Mouse (Mus musculus): ENCODE measurements around the gene Zic1.

Gene Zic1

GRCm38 (mm10) chr9:91384693-91385560 is 19.3 kb upstream of the Zic1 start:
- no peak for DNase-seq (ENCODE audit: low read depth, low spot score)

- no peak for DNase-seq (ENCODE audit: low read depth, low spot score)
Measured at GRCm38 (mm10) chr9:91384136-91384500, 18.5 kb upstream of the Zic1 start.

DNA sequence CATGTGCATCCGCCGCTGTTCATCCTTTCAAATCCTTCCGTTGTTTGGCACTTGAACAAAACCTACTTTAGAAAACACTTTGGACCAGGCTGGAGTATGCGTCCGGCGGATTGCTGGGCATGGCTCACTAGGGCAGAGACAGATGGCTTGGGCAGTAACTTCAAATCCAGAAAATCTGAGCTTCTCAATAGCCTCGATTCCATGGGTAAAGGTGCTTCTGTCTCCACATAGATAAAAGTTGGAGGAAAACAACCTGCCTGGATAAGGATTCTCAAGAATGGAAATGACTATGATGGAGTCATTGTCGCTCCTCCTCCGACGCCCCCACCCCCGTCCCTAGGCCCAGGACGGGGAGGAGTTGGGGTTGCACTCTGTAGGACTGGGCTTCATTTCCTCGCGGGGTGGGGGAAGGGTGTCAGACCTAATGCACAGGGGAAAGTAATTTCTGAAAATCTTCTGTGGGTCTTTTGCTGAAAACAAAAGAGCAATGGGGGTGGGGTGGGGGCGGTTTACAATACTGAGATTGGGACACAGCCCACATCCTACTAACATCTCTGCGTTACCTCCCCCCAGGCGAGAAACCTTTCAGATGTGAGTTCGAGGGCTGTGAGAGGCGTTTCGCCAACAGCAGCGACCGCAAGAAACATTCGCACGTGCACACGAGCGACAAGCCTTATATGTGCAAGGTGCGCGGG is 18.0 kb upstream of the Zic1 start:
- DNase-seq (ENCODE audit: low read depth, low spot score), result no peak

DNA sequence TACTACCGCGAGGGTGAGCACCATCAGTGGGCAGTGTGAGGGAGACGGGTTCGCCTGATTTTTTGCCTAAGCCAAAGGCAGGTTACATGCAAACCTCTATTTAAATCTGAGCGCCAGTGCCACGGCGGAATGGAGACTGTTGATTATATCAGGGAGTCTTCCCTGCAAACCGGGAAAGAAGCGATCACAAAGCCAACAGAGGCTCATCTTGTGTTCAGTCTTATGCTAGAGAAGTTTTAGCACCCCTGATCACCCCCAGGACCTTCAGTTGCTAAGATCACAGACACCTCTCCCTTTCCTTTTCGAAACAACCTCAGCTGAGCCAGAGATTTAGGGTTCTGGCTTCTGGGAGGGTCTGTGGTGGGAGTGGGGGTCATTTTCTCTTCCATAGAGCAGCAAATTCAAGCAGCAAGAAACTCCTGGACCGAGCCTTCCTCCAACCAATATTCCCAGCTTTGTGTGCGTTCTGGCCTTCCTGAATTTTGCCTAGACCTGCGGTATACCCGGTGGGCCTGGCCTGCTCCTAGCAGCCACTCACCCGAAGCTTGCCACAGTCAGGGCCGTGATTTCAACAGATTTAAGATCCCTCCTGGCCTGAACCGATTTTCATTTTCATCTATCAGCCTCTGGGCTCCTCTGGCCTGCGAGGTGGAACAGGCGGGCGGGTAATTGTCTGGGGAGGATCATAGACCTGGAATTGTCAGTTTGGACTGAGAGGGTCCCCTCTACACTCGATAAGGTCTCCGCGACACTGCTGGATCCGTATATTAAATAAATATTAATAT is 17.1 kb upstream of the Zic1 start:
- no peak for DNase-seq (ENCODE audit: low read depth, low spot score)

DNA sequence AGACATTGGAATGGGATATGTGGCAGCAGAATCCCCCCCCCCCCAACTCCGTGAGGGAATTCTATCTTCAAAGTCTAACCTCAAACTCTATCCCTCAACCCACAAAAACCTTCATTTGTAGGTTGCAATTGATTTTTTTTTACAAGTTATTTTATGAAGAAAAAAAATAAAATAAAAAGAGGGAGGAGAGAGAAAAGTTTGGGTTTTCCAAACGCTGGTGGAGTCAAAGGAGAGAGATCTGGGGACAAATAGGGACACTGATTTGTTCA is 16.4 kb upstream of the Zic1 start:
- DNase-seq (ENCODE audit: low read depth, low spot score), result no peak

- no peak for DNase-seq (ENCODE audit: low read depth, low spot score)
Measured at GRCm38 (mm10) chr9:91381284-91382110, 15.9 kb upstream of the Zic1 start.

- DNase-seq (ENCODE audit: low read depth, low spot score), result no peak
Measured at GRCm38 (mm10) chr9:91380458-91380914, 14.9 kb upstream of the Zic1 start.

DNA sequence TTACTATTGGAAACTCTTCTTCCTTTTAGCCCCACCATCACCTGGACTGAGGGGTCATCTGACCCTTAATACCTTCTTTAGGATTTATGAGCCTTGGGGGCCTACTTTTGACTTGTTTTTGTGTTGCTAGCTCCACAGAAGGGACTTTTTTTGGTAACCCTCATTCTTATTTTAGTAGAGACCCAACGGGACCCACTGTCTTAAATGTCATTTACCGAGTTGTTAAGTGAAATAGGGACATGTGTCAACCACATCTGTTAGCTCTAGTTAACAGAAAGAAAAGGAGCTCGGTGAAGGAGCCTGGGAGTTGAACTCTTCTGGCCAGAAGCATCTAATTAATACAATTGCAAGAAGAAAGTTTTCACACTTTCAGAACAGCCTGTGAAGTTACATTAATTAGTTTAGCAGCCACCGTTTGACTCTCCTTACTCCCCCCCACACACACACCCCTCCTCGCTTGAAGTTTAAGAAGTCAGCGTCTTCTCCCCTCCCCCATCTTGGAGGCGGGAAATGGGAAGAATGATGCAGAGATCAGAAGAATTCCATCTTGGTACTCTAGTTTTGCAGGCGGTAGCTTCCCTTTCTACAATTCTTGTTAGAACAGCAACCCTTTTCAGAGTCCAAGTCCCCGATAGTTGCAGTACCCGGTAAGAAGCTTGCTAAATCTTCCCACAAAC is 14.3 kb upstream of the Zic1 start:
- DNase-seq (ENCODE audit: low read depth, low spot score), result no peak

- DNase-seq (ENCODE audit: low read depth, low spot score), result no peak
Measured at GRCm38 (mm10) chr9:91379300-91379635, 13.7 kb upstream of the Zic1 start.

GRCm38 (mm10) chr9:91378411-91379299 is 13.0 kb upstream of the Zic1 start:
- DNase-seq (ENCODE audit: low read depth, low spot score), result no peak

DNA sequence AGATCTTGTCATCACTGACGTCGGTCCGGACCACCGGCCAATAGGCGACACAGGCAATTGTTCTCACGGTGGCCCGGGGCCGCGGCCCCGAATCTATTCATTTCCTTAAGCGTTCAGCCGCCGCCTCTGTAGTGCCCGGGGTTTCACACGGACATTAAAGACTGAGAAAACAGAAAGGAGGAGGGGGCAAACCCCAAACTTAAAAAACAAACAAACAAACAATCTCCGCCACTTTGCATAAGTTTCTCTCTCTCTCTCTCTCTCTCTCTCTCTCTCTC is 12.2 kb upstream of the Zic1 start:
- no peak for DNase-seq (ENCODE audit: low read depth, low spot score)

DNA sequence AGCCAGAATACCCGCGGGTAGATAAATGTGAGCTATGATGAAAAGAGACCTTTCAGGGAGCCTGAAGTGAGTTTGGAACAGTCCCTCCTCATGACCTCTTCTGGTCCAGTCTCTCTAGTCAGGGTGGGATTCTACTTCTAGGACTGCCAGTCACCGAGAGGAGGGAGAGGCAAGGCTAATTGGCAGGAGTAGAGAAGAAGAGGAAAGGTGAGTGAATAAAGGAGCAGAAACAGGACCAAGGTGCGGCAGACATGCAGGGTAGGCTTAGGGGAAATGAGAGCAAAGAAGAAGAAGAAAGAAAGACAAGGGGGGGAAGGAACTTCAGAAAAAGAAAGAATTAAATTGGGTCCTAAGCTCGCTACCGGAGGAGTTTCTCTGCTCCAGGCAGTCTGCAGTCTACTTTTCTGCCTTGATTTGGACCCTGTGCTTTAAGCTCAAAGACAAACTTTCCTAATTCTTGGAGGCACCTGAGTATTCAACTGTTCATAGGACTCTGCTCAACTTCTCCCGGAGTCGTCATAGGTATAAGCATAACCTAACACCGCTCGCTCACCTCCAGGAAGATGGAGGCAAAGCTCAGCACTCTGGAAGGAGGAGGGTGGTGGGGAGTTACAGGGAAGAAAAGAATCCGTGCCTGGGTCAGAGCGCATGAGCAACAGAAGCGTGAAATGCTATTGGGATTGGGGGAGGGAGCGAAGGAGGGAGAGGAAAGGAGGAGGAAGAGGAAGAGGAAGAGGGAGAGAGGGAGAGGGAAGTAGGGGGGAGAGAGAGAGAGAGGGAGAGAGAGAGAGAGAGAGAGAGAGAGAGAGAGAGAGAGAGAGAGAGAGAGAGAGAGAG is 11.6 kb upstream of the Zic1 start:
- DNase-seq (ENCODE audit: low read depth, low spot score), result no peak

DNA sequence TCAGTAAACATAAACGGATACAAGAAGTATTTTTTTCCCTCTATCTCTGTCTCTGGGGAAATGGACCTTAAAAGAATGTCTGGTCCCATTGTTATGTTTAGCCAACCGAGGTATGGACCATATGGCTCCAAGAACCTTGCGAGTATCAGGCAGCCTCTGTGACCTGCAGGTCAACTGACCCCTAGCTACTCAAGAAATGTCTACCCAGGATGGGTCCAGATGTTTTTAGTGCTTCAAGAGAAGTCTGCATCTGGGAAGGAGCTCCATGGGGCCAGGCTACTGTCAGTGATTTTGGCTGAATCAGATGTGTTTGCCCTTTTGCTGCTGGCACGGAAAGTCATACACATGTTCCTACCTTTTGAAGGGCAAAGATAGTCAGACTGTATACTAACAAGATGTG is 9.1 kb upstream of the Zic1 start:
- no peak for DNase-seq (ENCODE audit: low read depth, low spot score)

DNA sequence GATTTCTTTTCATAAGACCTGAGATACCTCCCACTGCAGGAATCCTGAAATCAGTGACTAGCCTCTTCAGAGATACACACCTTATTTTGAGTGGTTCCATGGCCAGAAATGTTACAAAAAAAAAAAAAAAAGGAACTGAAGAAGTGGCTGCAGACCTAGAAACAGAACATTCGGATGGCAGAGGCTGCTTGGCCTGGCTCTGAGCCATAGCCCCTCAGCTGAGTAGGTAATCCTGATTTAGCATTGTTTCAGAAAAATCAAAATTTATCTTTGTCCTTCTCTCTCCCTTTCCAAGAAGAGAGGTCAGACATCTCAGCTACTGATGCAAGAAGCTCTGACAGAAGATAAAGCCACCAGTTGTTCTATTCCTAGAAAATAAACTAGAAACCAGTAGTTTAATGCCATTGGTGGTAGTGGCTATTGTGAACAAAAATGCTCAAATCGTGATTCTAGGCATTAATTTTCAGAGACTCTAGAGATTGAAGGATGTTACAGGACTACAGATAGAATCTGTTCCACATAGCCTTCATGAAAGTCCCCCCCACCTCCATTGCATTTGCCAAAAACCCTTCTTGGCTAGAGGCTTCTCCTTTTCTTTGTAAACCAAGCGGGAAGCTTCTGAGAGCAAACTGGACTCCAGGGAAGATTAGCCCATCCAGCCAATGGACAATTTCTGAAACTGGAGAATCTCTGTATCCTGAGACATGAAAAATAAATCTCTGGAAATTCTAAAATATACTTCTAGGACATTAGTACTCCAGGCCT is 8.4 kb upstream of the Zic1 start:
- no peak for DNase-seq (ENCODE audit: low read depth, low spot score)

GRCm38 (mm10) chr9:91371608-91372007 is 6.0 kb upstream of the Zic1 start:
- no peak for DNase-seq (ENCODE audit: low read depth, low spot score)

DNA sequence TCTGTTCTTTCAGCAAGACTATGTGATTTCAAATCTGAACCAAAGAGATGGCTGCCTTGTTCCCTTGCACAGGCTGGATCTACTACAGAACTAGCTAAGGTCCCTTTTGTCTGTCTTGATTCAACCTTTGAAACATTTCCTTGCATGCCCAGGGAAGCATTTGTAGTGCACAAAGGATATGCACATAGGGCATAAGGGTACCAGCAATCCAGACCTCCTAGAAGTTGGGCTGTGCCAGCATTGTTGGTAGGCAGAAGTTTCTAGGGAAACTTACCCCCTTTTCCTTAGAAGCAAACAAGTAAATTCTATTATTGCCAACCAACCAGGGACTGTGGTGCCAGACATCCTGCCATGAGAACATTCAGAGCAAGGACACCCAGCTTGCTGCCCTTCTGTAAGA is 5.4 kb upstream of the Zic1 start:
- no peak for DNase-seq (ENCODE audit: low read depth, low spot score)

DNA sequence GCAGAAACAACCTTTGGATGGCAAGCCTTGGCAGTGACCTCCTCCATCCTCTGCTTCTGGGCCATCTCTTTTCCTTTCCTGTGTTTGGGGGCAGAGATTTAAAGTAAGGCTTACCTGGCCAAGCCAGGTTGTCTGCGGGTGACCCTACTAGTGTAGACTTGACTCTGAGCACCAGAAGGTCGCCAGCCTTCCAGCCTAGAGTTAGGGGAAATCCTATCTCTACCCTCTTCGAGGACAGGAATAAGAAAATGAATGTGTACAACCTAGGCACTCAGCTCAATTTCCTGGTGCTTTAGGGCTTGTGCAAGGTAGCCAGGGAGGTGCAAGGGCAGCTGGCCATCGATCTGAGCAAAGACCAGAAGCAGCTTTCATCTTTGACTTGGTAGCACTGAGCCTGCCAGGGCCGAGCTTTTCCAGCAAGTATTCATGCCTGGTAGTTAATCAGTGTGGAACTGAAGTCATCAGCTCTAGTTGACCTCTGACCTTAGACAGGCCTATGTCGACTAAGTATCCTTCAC is 4.6 kb upstream of the Zic1 start:
- DNase-seq (ENCODE audit: low read depth, low spot score), result no peak

DNA sequence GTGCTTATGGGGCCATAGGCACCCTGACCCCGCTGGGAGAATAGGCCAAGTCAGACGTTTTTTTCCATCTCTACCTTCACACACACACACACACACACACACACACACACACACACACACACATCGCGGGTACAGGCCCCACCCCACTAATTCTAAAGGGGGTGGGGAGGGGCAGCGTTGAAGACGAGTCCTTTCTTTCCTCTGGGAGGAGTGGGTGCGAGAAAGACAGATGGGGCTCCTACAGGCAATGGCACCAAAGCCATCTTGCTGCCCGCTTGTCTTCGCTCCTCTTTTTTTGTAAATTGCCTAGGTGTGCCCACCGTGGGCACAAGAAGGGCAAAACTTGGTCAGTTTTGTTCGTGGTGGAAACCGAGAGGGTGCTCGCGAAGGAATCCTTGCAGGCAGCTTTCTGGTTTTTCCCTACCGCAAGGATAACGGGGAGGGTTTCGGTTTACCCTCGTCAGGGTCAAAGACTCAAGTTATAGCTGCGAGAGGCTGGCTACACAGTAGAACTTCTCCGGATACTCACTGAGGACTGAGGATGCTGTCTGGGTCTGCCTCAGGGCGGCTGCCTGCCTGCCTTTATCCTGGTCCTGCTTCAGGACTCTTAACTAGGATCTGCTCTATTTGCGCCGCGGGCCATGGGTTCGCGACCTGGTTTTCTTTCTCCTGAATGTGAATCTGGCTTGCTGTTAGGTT is 3.8 kb upstream of the Zic1 start:
- no peak for DNase-seq (ENCODE audit: low read depth, low spot score)

Measured in CD4-positive, CD25-positive, alpha-beta regulatory T cell, adult 2 months (primary cell).